Mouse (Mus musculus): ENCODE measurements around the gene Bard1. TPM values are rescaled to one million over a fixed set of nuclear protein-coding genes. Genes with fewer than 3 reads are reported as not detected.
A peak's percentile ranks its signal among the peaks of the same experiment; 100 is the strongest.

Bard1 gene
- polyA plus RNA-seq, 1 experiment from 2014 or later, result 1.8 TPM

DNA sequence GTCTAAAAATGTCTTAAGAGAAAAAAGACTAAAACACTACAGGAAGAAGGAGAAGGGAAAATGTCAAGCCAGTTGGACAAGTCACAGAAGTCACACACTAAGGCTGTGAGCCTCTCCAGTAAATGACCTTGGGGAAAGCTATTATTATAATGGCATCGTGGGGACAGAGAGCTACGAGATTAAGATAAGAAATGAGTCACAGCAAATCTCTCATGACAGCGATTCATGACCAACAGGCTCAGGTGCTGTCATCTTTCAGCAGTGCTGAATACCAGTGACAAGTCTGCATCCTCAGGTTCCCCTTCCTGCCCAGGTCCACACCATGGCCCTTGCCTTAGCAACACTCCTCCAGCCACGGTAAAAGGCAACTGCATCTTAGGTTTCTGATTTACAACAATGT, 46.8 kb downstream of the Bard1 start:
- ATAC-seq (ENCODE audit: low FRiP score, low TSS enrichment), result no peak
- no peak overlapping the region for H3K4me3 ChIP-seq (ENCODE audit: low read length)
- H3K27ac ChIP-seq (ENCODE audit: low read length), result no peak overlapping the region
- no peaks in the 10 kb centered on the region for H3K27me3 ChIP-seq (ENCODE audit: insufficient read depth, low read length)
- no peak overlapping the region for H3K9ac ChIP-seq (replicated peaks; ENCODE audit: low read length)
- WGBS, result 51% methylated on average over 4 of the region's 4 CpGs
- H3K4me2 ChIP-seq (replicated peaks; ENCODE audit: low read depth, low read length), result no peak overlapping the region
- H3K36me3 ChIP-seq (ENCODE audit: insufficient read depth, low read length), result no peaks in the 10 kb centered on the region
- no peaks in the 10 kb centered on the region for H3K9me3 ChIP-seq (ENCODE audit: low read length)
- no peaks in the 10 kb centered on the region for H3K4me1 ChIP-seq (ENCODE audit: insufficient read depth, low read length)

DNA sequence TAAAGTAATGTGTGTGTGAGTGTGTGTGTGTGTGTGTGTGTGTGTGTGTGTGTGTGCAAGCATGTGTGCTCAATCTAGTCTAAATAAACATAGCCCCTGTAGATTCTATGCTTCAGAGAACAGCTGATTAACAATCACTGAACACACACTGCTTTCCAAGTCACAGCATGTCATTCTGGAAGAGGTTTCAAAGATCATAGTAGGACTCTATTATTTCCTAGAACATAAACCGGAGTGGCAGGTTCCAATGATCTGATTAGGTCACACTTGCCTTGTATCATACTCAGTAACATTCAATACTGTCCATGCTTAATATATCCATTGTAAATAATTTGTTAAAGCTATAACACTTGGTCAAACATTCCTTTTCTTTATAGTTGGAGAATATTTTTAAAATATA, 47.5 kb downstream of the Bard1 start:
- no peak overlapping the region for H3K4me3 ChIP-seq (ENCODE audit: low read length)
- 47% methylated on average over 1 of the region's 1 CpGs for WGBS

DNA sequence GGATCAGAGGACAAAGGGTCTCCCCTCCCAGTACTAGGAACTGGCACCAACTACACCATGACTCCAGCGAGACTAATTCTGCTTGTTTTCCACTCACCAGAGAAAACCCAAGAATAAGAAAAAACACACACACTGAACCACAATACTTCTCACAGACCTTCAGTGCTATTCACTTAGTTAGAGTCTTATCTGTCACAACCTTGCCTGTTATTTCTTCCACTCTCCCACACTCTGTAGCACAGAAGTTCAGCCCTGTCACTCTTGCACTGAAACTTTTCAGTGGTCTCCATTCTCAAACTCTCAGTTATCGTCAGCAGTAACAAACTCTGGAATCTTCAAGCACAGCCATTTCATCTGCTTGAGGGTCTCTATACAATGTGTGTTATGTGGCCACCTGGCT, 50.2 kb downstream of the Bard1 start:
- no peak overlapping the region for H3K4me3 ChIP-seq (ENCODE audit: low read length)
- H3K4me2 ChIP-seq (replicated peaks; ENCODE audit: low read depth, low read length), result no peak overlapping the region
- no peak overlapping the region for H3K9ac ChIP-seq (replicated peaks; ENCODE audit: low read length)
- H3K27me3 ChIP-seq (ENCODE audit: insufficient read depth, low read length), result no peaks in the 10 kb centered on the region
- ATAC-seq (ENCODE audit: low FRiP score, low TSS enrichment), result no peak
- no peaks in the 10 kb centered on the region for H3K36me3 ChIP-seq (ENCODE audit: insufficient read depth, low read length)
- 74% methylated on average over 2 of the region's 2 CpGs for WGBS
- H3K27ac ChIP-seq (ENCODE audit: low read length), result no peak overlapping the region
- no peaks in the 10 kb centered on the region for H3K9me3 ChIP-seq (ENCODE audit: low read length)
- no peaks in the 10 kb centered on the region for H3K4me1 ChIP-seq (ENCODE audit: insufficient read depth, low read length)

More for the DNA sequence above, 47.5 kb downstream of the Bard1 start:
- H3K9ac ChIP-seq (replicated peaks; ENCODE audit: low read length), result no peak overlapping the region
- no peaks in the 10 kb centered on the region for H3K36me3 ChIP-seq (ENCODE audit: insufficient read depth, low read length)
- no peak overlapping the region for H3K4me2 ChIP-seq (replicated peaks; ENCODE audit: low read depth, low read length)
- no peaks in the 10 kb centered on the region for H3K4me1 ChIP-seq (ENCODE audit: insufficient read depth, low read length)
- no peak overlapping the region for H3K27ac ChIP-seq (ENCODE audit: low read length)
- no peaks in the 10 kb centered on the region for H3K27me3 ChIP-seq (ENCODE audit: insufficient read depth, low read length)
- ATAC-seq (ENCODE audit: low FRiP score, low TSS enrichment), result no peak
- H3K9me3 ChIP-seq (ENCODE audit: low read length), result no peaks in the 10 kb centered on the region

DNA sequence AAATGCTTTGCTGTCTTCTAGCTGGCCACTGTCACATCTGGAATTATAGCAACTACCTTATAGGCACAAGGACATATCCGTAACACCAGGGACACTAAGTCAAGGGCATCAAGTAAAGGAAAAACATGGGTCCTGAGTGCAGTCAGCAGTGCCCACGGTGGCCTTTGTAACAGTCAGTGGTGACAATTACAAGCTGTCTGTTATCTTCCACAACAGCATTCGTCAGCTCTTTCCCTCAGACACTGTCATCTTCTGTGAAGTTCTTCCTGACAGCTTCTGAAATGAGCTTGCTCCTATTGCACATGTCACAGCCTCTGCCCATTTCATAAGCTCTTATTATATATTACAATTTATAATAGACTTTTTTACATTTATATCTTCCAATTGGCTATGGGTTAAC, 50.7 kb downstream of the Bard1 start:
- H3K4me2 ChIP-seq (replicated peaks; ENCODE audit: low read depth, low read length), result no peak overlapping the region
- H3K36me3 ChIP-seq (ENCODE audit: insufficient read depth, low read length), result no peaks in the 10 kb centered on the region
- H3K27ac ChIP-seq (ENCODE audit: low read length), result no peak overlapping the region
- WGBS, result 91% methylated on average over 3 of the region's 3 CpGs
- no peak overlapping the region for H3K4me3 ChIP-seq (ENCODE audit: low read length)
- H3K27me3 ChIP-seq (ENCODE audit: insufficient read depth, low read length), result no peaks in the 10 kb centered on the region
- no peaks in the 10 kb centered on the region for H3K9me3 ChIP-seq (ENCODE audit: low read length)
- no peak overlapping the region for H3K9ac ChIP-seq (replicated peaks; ENCODE audit: low read length)
- no peaks in the 10 kb centered on the region for H3K4me1 ChIP-seq (ENCODE audit: insufficient read depth, low read length)
- ATAC-seq (ENCODE audit: low FRiP score, low TSS enrichment), result no peak

DNA sequence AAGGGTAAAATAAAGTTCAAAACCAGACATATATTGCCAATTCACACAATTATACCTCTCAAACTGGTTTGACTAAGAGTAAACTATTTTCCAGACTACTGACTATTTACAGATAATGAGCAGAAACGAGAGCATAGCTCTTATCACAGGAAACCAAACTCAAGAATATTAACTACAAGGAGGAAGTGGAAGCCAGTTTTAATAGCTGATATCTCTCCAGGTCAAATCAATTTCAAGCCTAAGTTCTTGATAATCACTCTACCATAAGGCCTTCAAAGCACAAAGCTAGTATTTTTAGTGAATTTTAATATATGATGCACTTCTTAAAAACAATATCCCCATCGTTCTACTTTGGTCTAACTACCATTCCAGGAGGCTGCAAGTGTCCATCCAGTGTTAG, 57.8 kb downstream of the Bard1 start:
- Histone ChIP-seq H3K36me3 (ENCODE audit: insufficient read depth, low read length) (no peaks in the 10 kb centered on the region), H3K4me3 (ENCODE audit: low read length) (no peak overlapping the region), H3K4me1 (ENCODE audit: insufficient read depth, low read length) (no peaks in the 10 kb centered on the region), H3K9ac (replicated peaks; ENCODE audit: low read length) (no peak overlapping the region), H3K27ac (ENCODE audit: low read length) (no peak overlapping the region), H3K27me3 (ENCODE audit: insufficient read depth, low read length) (no peaks in the 10 kb centered on the region), H3K4me2 (replicated peaks; ENCODE audit: low read depth, low read length) (no peak overlapping the region), H3K9me3 (ENCODE audit: low read length) (no peaks in the 10 kb centered on the region)
- no peak for ATAC-seq (ENCODE audit: low FRiP score, low TSS enrichment)
- WGBS, result 67% methylated on average over 2 of the region's 2 CpGs

DNA sequence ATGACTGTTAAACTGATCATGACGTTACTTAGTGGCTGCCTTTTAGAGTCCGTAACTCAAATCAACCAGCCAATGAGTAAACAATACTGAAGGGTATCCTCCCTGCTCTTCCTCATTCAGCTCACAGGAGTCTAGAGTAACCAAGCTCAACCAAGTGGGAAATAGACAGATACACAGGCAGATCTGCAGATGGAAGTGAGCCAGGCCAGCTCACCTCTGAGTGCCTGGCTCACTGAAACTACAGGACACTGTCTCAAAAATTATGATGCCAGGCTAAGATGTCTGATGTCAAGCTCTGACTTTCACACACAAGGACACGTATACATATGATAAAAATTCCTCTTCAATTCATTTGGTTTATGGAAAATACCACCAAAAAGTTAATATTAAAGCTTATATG, 59.0 kb downstream of the Bard1 start:
- Histone ChIP-seq H3K36me3 (ENCODE audit: insufficient read depth, low read length) (no peaks in the 10 kb centered on the region), H3K27me3 (ENCODE audit: insufficient read depth, low read length) (no peaks in the 10 kb centered on the region), H3K4me3 (ENCODE audit: low read length) (no peak overlapping the region), H3K9ac (replicated peaks; ENCODE audit: low read length) (no peak overlapping the region), H3K4me1 (ENCODE audit: insufficient read depth, low read length) (no peaks in the 10 kb centered on the region), H3K4me2 (replicated peaks; ENCODE audit: low read depth, low read length) (no peak overlapping the region), H3K27ac (ENCODE audit: low read length) (no peak overlapping the region), H3K9me3 (ENCODE audit: low read length) (no peaks in the 10 kb centered on the region)
- WGBS, result 61% methylated on average over 3 of the region's 3 CpGs
- no peak for ATAC-seq (ENCODE audit: low FRiP score, low TSS enrichment)

DNA sequence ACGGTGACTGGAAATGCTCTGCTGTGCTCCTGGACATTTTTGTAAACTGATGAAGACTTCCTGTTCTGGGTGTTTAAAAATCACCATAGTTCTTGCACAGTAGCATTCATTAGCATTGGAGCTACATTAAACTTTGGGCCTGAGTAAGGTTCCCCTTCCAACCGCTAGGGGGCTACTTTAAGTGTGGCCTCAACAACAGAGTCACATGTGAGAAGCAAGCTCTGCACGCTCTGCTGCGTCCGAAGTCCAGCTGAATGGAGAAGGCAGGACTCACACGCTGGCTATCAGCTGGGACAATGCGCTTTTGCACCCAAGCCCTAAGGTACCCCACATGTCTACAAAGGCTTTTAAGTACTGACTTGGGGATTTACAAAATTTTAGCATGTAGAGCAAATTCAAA, 65.9 kb downstream of the Bard1 start:
- H3K4me1 ChIP-seq (ENCODE audit: insufficient read depth, low read length), result no peaks in the 10 kb centered on the region
- H3K27ac ChIP-seq (ENCODE audit: low read length), result no peak overlapping the region
- no peak overlapping the region for H3K9ac ChIP-seq (replicated peaks; ENCODE audit: low read length)
- no peak overlapping the region for H3K4me2 ChIP-seq (replicated peaks; ENCODE audit: low read depth, low read length)
- WGBS, result 71% methylated on average over 7 of the region's 7 CpGs
- H3K4me3 ChIP-seq (ENCODE audit: low read length), result no peak overlapping the region
- H3K27me3 ChIP-seq (ENCODE audit: insufficient read depth, low read length), result no peaks in the 10 kb centered on the region
- ATAC-seq (ENCODE audit: low FRiP score, low TSS enrichment), result peak; percentile 57; the same call in 1 of the 2 replicates
- 0 out of 2 replicates have a peak, but pooled peaks cover 4% of the 10 kb centered on the region for H3K36me3 ChIP-seq (ENCODE audit: insufficient read depth, low read length)
- no peaks in the 10 kb centered on the region for H3K9me3 ChIP-seq (ENCODE audit: low read length)

DNA sequence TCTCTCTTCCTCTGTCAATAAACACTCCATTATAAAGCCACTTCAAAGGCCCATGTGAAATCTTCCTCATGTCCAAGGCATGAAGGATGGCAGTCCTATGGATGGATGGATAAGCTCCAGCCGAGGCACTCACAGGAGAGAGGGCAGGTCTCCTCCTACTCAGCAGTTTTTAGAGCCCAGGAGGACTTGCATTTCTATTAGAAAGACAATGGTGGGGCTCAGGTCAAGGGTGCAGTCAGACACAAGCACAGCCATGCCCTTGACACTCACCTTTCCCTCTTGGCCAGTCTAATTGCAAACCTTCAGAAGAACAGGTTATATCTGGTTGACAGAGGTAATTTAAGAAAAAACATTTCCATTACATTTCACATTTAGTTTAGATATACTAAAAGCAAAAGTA, 67.4 kb downstream of the Bard1 start:
- Histone ChIP-seq H3K9ac (replicated peaks; ENCODE audit: low read length) (no peak overlapping the region), H3K27ac (ENCODE audit: low read length) (no peak overlapping the region), H3K4me1 (ENCODE audit: insufficient read depth, low read length) (no peaks in the 10 kb centered on the region), H3K36me3 (ENCODE audit: insufficient read depth, low read length) (0 out of 2 replicates have a peak, but pooled peaks cover 4% of the 10 kb centered on the region), H3K4me3 (ENCODE audit: low read length) (no peak overlapping the region), H3K27me3 (ENCODE audit: insufficient read depth, low read length) (no peaks in the 10 kb centered on the region), H3K9me3 (ENCODE audit: low read length) (no peaks in the 10 kb centered on the region), H3K4me2 (replicated peaks; ENCODE audit: low read depth, low read length) (no peak overlapping the region)
- 47% methylated on average over 1 of the region's 1 CpGs for WGBS
- no peak for ATAC-seq (ENCODE audit: low FRiP score, low TSS enrichment)

DNA sequence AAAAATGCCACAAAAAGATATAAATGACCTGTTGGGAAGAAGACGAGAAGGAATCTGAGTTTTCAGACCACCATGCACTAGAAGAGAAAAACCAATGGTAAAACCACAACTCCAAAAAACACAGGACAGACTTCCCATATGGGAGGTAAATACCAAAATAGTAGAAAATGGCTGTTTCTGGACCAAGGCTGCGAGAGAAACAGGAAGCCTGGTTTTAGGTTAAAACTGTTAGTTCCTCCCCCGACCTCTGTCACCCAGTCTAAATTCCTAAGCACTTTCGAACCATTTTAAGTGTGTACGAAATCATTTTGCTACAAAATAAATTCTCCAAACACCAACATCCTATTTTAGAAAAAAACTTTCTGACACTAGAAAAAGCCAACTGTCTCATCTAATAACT, 80.2 kb downstream of the Bard1 start:
- Histone ChIP-seq H3K9me3 (ENCODE audit: low read length) (no peaks in the 10 kb centered on the region), H3K27ac (ENCODE audit: low read length) (no peak overlapping the region), H3K4me2 (replicated peaks; ENCODE audit: low read depth, low read length) (no peak overlapping the region), H3K4me1 (ENCODE audit: insufficient read depth, low read length) (no peaks in the 10 kb centered on the region), H3K27me3 (ENCODE audit: insufficient read depth, low read length) (no peaks in the 10 kb centered on the region), H3K4me3 (ENCODE audit: low read length) (no peak overlapping the region), H3K36me3 (ENCODE audit: insufficient read depth, low read length) (no peaks in the 10 kb centered on the region), H3K9ac (replicated peaks; ENCODE audit: low read length) (no peak overlapping the region)
- ATAC-seq (ENCODE audit: low FRiP score, low TSS enrichment), result no peak
- 81% methylated on average over 5 of the region's 5 CpGs for WGBS

DNA sequence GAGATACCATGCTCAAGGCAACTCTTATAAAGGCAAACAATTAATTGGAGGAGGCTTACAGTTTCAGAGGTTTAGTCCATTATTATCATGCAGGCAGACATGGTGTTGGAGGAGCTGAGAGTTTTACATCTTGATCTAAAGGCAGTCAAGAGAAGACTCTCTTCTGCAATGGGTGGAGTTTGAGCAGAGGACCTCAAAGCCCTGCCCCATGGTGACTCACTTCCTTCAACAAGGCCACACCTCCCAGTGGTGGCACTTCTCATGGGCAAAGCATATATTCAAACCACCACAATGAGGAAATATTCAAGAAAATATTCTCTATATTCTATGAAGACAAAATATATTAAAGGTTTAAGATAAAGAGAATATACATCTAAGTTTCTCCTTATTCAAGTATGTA, 88.6 kb downstream of the Bard1 start:
- no peaks in the 10 kb centered on the region for H3K4me1 ChIP-seq (ENCODE audit: insufficient read depth, low read length)
- no peak overlapping the region for H3K4me3 ChIP-seq (ENCODE audit: low read length)
- H3K27ac ChIP-seq (ENCODE audit: low read length), result no peak overlapping the region
- no peak overlapping the region for H3K9ac ChIP-seq (replicated peaks; ENCODE audit: low read length)
- H3K27me3 ChIP-seq (ENCODE audit: insufficient read depth, low read length), result no peaks in the 10 kb centered on the region
- ATAC-seq (ENCODE audit: low FRiP score, low TSS enrichment), result no peak
- no peaks in the 10 kb centered on the region for H3K36me3 ChIP-seq (ENCODE audit: insufficient read depth, low read length)
- no peaks in the 10 kb centered on the region for H3K9me3 ChIP-seq (ENCODE audit: low read length)
- no peak overlapping the region for H3K4me2 ChIP-seq (replicated peaks; ENCODE audit: low read depth, low read length)

DNA sequence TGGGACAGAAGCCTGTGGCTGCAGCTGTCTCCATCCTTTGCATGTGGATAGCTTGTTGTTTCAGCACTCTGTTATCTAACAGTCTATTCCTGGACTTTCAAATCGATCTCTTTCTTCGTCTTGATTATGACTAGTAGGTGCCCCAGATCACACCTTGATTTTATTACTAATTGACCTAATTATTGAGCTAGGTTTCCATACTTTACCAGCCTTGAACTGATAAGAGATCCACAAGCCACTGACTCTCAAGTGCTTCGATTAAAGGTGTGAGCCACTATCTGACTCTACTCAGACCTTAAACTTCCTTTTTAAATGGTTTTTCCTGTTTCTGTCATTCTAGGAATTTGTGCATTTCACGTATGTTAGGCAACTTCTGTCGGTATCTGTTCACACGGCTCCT, 96.9 kb downstream of the Bard1 start:
- no peak overlapping the region for H3K4me2 ChIP-seq (replicated peaks; ENCODE audit: low read depth, low read length)
- no peak overlapping the region for H3K9ac ChIP-seq (replicated peaks; ENCODE audit: low read length)
- 90% methylated on average over 6 of the region's 6 CpGs for WGBS
- no peaks in the 10 kb centered on the region for H3K36me3 ChIP-seq (ENCODE audit: insufficient read depth, low read length)
- no peaks in the 10 kb centered on the region for H3K9me3 ChIP-seq (ENCODE audit: low read length)
- H3K4me1 ChIP-seq (ENCODE audit: insufficient read depth, low read length), result no peaks in the 10 kb centered on the region
- H3K4me3 ChIP-seq (ENCODE audit: low read length), result no peak overlapping the region
- no peaks in the 10 kb centered on the region for H3K27me3 ChIP-seq (ENCODE audit: insufficient read depth, low read length)
- no peak overlapping the region for H3K27ac ChIP-seq (ENCODE audit: low read length)
- ATAC-seq (ENCODE audit: low FRiP score, low TSS enrichment), result no peak

Measured in kidney, embryonic 16.5 days (tissue).